Mouse (Mus musculus): Measurements from ENCODE around the gene Zfp839.

Zfp839 gene

GRCm38 (mm10) chr12:110888106-110888505, 38.1 kb downstream of the Zfp839 start:
- no peak for DNase-seq

GRCm38 (mm10) chr12:110888606-110889005, 38.6 kb downstream of the Zfp839 start:
- DNase-seq, result no peak

GRCm38 (mm10) chr12:110889036-110890020, 39.3 kb downstream of the Zfp839 start, which contains the start of the genes Cinp and Tecpr2:
Cinp (minus strand) TSS chr12:110889145.
Tecpr2 (plus strand) TSS chr12:110889264.
- peak; percentile 99 for DNase-seq

GRCm38 (mm10) chr12:110891887-110892286, 41.8 kb downstream of the Zfp839 start:
- no peak for DNase-seq

GRCm38 (mm10) chr12:110902106-110902505, 52.1 kb downstream of the Zfp839 start:
- no peak for DNase-seq

- DNase-seq, result no peak
Measured at GRCm38 (mm10) chr12:110903536-110903935, 53.5 kb downstream of the Zfp839 start.

GRCm38 (mm10) chr12:110907845-110908244, 57.8 kb downstream of the Zfp839 start:
- DNase-seq, result no peak

- DNase-seq, result no peak
Measured at GRCm38 (mm10) chr12:110909962-110910361, 59.9 kb downstream of the Zfp839 start.

GRCm38 (mm10) chr12:110915761-110916160, 65.7 kb downstream of the Zfp839 start:
- no peak for DNase-seq
